Mouse (Mus musculus) testis, adult 2 months (tissue): ENCODE data around the gene Ccpg1os.

Experiments
- CTCF ChIP-seq: fragments of 200-500 bp; IDR thresholded peaks from 2 replicates; pipeline ENCODE4 v1.5.1; 2012; ENCODE audit warnings: low read depth, mild to moderate bottlenecking, inconsistent platforms, low read length, moderate library complexity; ENCODE audit not compliant: control insufficient read depth, insufficient read depth, insufficient replicate concordance
- POLR2A ChIP-seq: fragments of 200-500 bp; IDR thresholded peaks from 2 replicates; pipeline ENCODE4 v1.6.1; 2012; ENCODE audit warnings: low read depth, mild to moderate bottlenecking, inconsistent platforms, low read length, moderate library complexity; ENCODE audit not compliant: control insufficient read depth

DNA sequence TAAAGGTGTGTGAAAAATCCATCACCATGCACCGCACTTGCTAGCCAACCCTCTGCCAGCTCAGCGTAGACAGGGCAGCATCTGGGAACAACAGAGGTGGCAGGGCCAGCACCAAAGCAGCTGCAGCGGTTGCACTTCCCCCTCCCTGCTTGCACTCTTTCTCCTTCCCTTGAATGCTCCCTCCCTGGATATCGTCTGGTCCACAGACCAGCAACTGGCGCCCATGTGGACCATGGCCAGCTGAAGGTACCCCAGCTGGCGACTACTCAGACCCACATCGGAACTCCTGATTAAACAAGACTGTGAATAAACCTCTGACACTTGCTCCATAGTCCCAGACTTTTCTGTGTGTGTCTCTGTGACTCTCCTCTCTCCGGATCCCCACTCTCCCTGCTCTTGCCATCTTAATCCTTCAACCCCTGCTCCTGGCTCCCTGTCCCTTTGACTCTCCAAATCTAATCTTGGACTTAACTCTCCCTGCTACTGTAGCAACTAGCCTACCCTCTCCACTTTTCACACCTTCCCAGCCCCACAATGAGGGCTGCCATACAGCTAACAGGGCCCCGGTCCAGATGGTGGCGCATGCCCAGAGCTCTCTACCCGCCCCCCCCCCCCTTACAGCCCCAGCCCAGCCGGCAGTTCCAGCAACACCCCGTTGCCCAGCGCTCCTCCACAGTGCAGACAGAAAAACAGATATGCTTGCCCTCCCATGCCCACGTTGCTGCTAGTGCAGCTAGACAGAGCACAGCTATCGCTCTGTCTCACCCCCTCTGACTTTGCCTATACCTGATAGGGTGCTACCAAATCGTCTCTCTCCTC lies 40.8 kb upstream of the Ccpg1os start:
- TF ChIP-seq POLR2A (no peak), CTCF (no peak)
